Comparison of ENCODE assay signal across 10 mouse cellular contexts in genomic region chr1:85720220-85720893, GRCm38 (mm10). TPM values are rescaled to one million over a fixed set of nuclear protein-coding genes. Genes with fewer than 3 reads are reported as not detected.
DNase-seq lines count a peak whose midpoint lies in the region; ATAC-seq and TF ChIP-seq lines count a peak whose summit lies in the region.
"Had no signal": no experiment of that assay in that cellular context is flagged by ENCODE, and none has a peak within 500 bp of the region (broad histone marks: within the 10 kb centered on the region; RNA-seq: fewer than 3 reads in every experiment).

No protein-coding gene starts in this region.

- peak; percentile 63 for ATAC-seq in activated CD4-positive, CD25-positive, alpha-beta regulatory T cell, adult 4 months
- peak; percentile 86 for ATAC-seq in hindbrain, embryonic 16.5 days
- no peak for ATAC-seq in neural tube, embryonic 11.5 days (ENCODE audit: insufficient read depth, low FRiP score, low TSS enrichment)

- 60% methylated on average over 10 of the region's 10 CpGs for WGBS in heart, embryonic 10.5 days
- 49% methylated on average over 10 of the region's 10 CpGs for WGBS in hindbrain, embryonic 16.5 days
- 73% methylated on average over 10 of the region's 10 CpGs for WGBS in neural tube, embryonic 11.5 days
- WGBS in cerebellum, adult 2 months, result 31% methylated on average over 10 of the region's 10 CpGs

- TF ChIP-seq POLR2A in cerebellum, adult 2 months (IDR thresholded peaks at IDR 0.05; ENCODE audit: borderline replicate concordance, insufficient read depth, low read length), result no peak

- H3K27me3 ChIP-seq in heart, embryonic 10.5 days (ENCODE audit: insufficient read depth, poor library complexity, severe bottlenecking), result no peaks in the 10 kb centered on the region
- no peaks in the 10 kb centered on the region for H3K27me3 ChIP-seq in hindbrain, embryonic 16.5 days (replicated peaks; ENCODE audit: control insufficient read depth, insufficient read depth, low read length)
- H3K27me3 ChIP-seq in neural tube, embryonic 11.5 days (ENCODE audit: control insufficient read depth, insufficient read depth, low read length), result no peaks in the 10 kb centered on the region
- no peaks in the 10 kb centered on the region for H3K27me3 ChIP-seq in cerebellum, adult 2 months (ENCODE audit: control insufficient read depth, insufficient read depth, low read length)
- H3K27me3 ChIP-seq: kidney, embryonic 15.5 days had no signal

- peaks cover 26% of the 10 kb centered on the region for H3K4me1 ChIP-seq in heart, embryonic 10.5 days
- H3K4me1 ChIP-seq in hindbrain, embryonic 16.5 days (ENCODE audit: control insufficient read depth, insufficient read depth, low read depth, low read length), result peaks cover 5% of the 10 kb centered on the region; the same call in 1 of the 2 replicates
- H3K4me1 ChIP-seq in neural tube, embryonic 11.5 days (ENCODE audit: control insufficient read depth, insufficient read depth, low read length), result peaks cover 3% of the 10 kb centered on the region; the same call in 1 of the 2 replicates
- H3K4me1 ChIP-seq in cerebellum, adult 2 months (ENCODE audit: control insufficient read depth, insufficient read depth, low read length), result no peaks in the 10 kb centered on the region

- no peak for DNase-seq in heart, embryonic 10.5 days (ENCODE audit: low spot score)
- no peak for DNase-seq in heart, postnatal 10 days
- DNase-seq in neural tube, embryonic 11.5 days (ENCODE audit: low spot score), result peak; percentile 47
- DNase-seq in kidney, adult 9 months, result no peak
- DNase-seq in cerebellum, adult 2 months, result no peak
- no peak for DNase-seq in layer of hippocampus, postnatal 36 days

- H3K9me3 ChIP-seq in heart, embryonic 10.5 days, result no peaks in the 10 kb centered on the region
- no peaks in the 10 kb centered on the region for H3K9me3 ChIP-seq in hindbrain, embryonic 16.5 days (ENCODE audit: control insufficient read depth, low read length)
- no peaks in the 10 kb centered on the region for H3K9me3 ChIP-seq in neural tube, embryonic 11.5 days (ENCODE audit: control insufficient read depth, low read length)
- H3K9me3 ChIP-seq: kidney, embryonic 15.5 days had no signal

- intact Hi-C loops in heart, postnatal 10 days (cut with DNase I), result no loop called here

- H3K9ac ChIP-seq in hindbrain, embryonic 16.5 days (ENCODE audit: low read depth, low read length), result no peak overlapping the region
- no peak overlapping the region for H3K9ac ChIP-seq in neural tube, embryonic 11.5 days (ENCODE audit: low read length)
- H3K9ac ChIP-seq: kidney, embryonic 15.5 days had no signal

- H3K4me3 ChIP-seq in heart, embryonic 10.5 days, result no peak overlapping the region
- H3K4me3 ChIP-seq in hindbrain, embryonic 16.5 days (ENCODE audit: low read length), result no peak overlapping the region
- H3K4me3 ChIP-seq in neural tube, embryonic 11.5 days (ENCODE audit: low read depth, low read length), result no peak overlapping the region
- H3K4me3 ChIP-seq in cerebellum, adult 2 months (replicated peaks; ENCODE audit: insufficient read depth, low read depth, low read length), result no peak overlapping the region
- H3K4me3 ChIP-seq: kidney, embryonic 15.5 days had no signal

- no peak overlapping the region for H3K4me2 ChIP-seq in hindbrain, embryonic 16.5 days (ENCODE audit: low read length)
- H3K4me2 ChIP-seq in neural tube, embryonic 11.5 days (ENCODE audit: low read depth), result no peak overlapping the region
- H3K4me2 ChIP-seq: kidney, embryonic 15.5 days had no signal

- no peak for TF ChIP-seq CTCF in cerebellum, adult 2 months (IDR thresholded peaks at IDR 0.05; ENCODE audit: borderline replicate concordance, insufficient read depth, low read depth, low read length)

- H3K27ac ChIP-seq in heart, embryonic 10.5 days, result 0 out of 2 replicates have a peak overlapping the region, but pooled peaks have one; percentile 8
- H3K27ac ChIP-seq in hindbrain, embryonic 16.5 days (ENCODE audit: low read depth, low read length), result no peak overlapping the region
- no peak overlapping the region for H3K27ac ChIP-seq in neural tube, embryonic 11.5 days (ENCODE audit: low read depth, low read length)
- no peak overlapping the region for H3K27ac ChIP-seq in cerebellum, adult 2 months (ENCODE audit: insufficient read depth, low read length)
- H3K27ac ChIP-seq: kidney, embryonic 15.5 days; macrophage had no signal

- no peaks in the 10 kb centered on the region for H3K36me3 ChIP-seq in heart, embryonic 10.5 days
- no peaks in the 10 kb centered on the region for H3K36me3 ChIP-seq in hindbrain, embryonic 16.5 days (ENCODE audit: control insufficient read depth, insufficient read depth, low read length)
- no peaks in the 10 kb centered on the region for H3K36me3 ChIP-seq in neural tube, embryonic 11.5 days (ENCODE audit: control insufficient read depth, insufficient read depth, low read length)
- H3K36me3 ChIP-seq: kidney, embryonic 15.5 days had no signal

RNA-seq across cellular contexts. Expression of gene A630001G21Rik, which starts 58.1 kb away (rescaled TPM):
- 1.0 and 1.2 TPM in 2 replicates for polyA plus RNA-seq in heart, embryonic 10.5 days (2016; fragmentation: Nextera tagmentation; extraction: Ambion mirVana)
- total RNA-seq in heart, postnatal 10 days (2021), result 1 to 10 TPM in 1 of 2 experiments, under 1 TPM in 1; 0.45 to 1.1 TPM
- 10 to 100 TPM; 36.4 to 40.2 TPM for polyA plus RNA-seq in activated CD4-positive, CD25-positive, alpha-beta regulatory T cell, adult 4 months (2017; shearing (Covaris generic))
- polyA plus RNA-seq in hindbrain, embryonic 16.5 days (2015; fragmentation: Nextera tagmentation; extraction: Ambion mirVana), result 0.29 and 0.59 TPM in 2 replicates
- polyA plus RNA-seq in neural tube, embryonic 11.5 days (2014; fragmentation: Nextera tagmentation; extraction: Ambion mirVana), result 0.54 and 0.94 TPM in 2 replicates
- polyA plus RNA-seq in cerebellum, adult 2 months (2012; rRNA removed), result 0.30 and 0.49 TPM in 2 replicates
- total RNA-seq in layer of hippocampus, postnatal 36 days (2021), result under 1 TPM; 0.38 to 0.52 TPM

Comparison
In these comparisons a context has a peak if more than half of its experiments do, and no peak if none do; other contexts are left out.
1. RNA of gene A630001G21Rik, which starts 58.1 kb away (polyA plus RNA-seq): 36.4 to 40.2 TPM in activated CD4-positive, CD25-positive, alpha-beta regulatory T cell, adult 4 months; 1.0 to 1.2 TPM in heart, embryonic 10.5 days, 0.54 to 0.94 TPM in neural tube, embryonic 11.5 days, 0.30 to 0.49 TPM in cerebellum, adult 2 months and 0.29 to 0.59 TPM in hindbrain, embryonic 16.5 days; every median in the first group is over 10 times any median in the second.